Mouse (Mus musculus): ENCODE data around the gene Leng1.

The Leng1 gene

GRCm38 (mm10) chr7:3693809-3694075, 28.1 kb upstream of the Leng1 start:
- in situ Hi-C loops (cut with MboI; ENCODE audit: low pct_unique_long_range_greater_than_20kb in 1 of 2, low sequenced_read_pairs in 2 of 2, unreplicated experiment in 1 of 2): loop anchor here in 1 of 2 experiments (25.0 kb wide), 1 partner anchor 444 kb away; the partner anchor contains the start of gene Leng8

- in situ Hi-C loops (cut with MboI; ENCODE audit: low pct_unique_long_range_greater_than_20kb in 1 of 2, low sequenced_read_pairs in 2 of 2, unreplicated experiment in 1 of 2): loop anchor here in 1 of 2 experiments (25.0 kb wide), 1 partner anchor 444 kb away; the partner anchor contains the start of gene Leng8
Measured at GRCm38 (mm10) chr7:3692987-3693808, 27.6 kb upstream of the Leng1 start, which contains the start of gene Mboat7. Gene Mboat7, minus strand, starts transcription at chr7:3693523.

- in situ Hi-C loops (cut with MboI; ENCODE audit: low pct_unique_long_range_greater_than_20kb in 1 of 2, low sequenced_read_pairs in 2 of 2, unreplicated experiment in 1 of 2): loop anchor here in 1 of 2 experiments (25.0 kb wide), 1 partner anchor 445 kb away; the partner anchor contains the start of gene Leng8
Measured at GRCm38 (mm10) chr7:3692382-3692986, 26.8 kb upstream of the Leng1 start, which contains the start of gene Tsen34. Gene Tsen34, plus strand, starts transcription at chr7:3692863.

- in situ Hi-C loops (cut with MboI; ENCODE audit: low pct_unique_long_range_greater_than_20kb in 1 of 2, low sequenced_read_pairs in 2 of 2, unreplicated experiment in 1 of 2): loop anchor here in 1 of 2 experiments (25.0 kb wide), 1 partner anchor 445 kb away; the partner anchor contains the start of gene Leng8
Measured at GRCm38 (mm10) chr7:3691919-3692318, 26.3 kb upstream of the Leng1 start.

- in situ Hi-C loops (cut with MboI; ENCODE audit: low pct_unique_long_range_greater_than_20kb in 1 of 2, low sequenced_read_pairs in 2 of 2, unreplicated experiment in 1 of 2): loop anchor here in 1 of 2 experiments (10.0 to 25.0 kb wide), 2 partner anchors 219 to 452 kb away; partner anchors contain the start of gene Leng8
Measured at GRCm38 (mm10) chr7:3685400-3686187, 20.0 kb upstream of the Leng1 start.

- in situ Hi-C loops (cut with MboI; ENCODE audit: low pct_unique_long_range_greater_than_20kb in 1 of 2, low sequenced_read_pairs in 2 of 2, unreplicated experiment in 1 of 2): loop anchor here in 1 of 2 experiments (10.0 to 25.0 kb wide), 2 partner anchors 220 to 453 kb away; partner anchors contain the start of gene Leng8
Measured at GRCm38 (mm10) chr7:3684698-3685097, 19.1 kb upstream of the Leng1 start.

GRCm38 (mm10) chr7:3683908-3684550, 18.4 kb upstream of the Leng1 start:
- in situ Hi-C loops (cut with MboI; ENCODE audit: low pct_unique_long_range_greater_than_20kb in 1 of 2, low sequenced_read_pairs in 2 of 2, unreplicated experiment in 1 of 2): loop anchor here in 1 of 2 experiments (10.0 to 25.0 kb wide), 2 partner anchors 221 to 453 kb away; partner anchors contain the start of gene Leng8

GRCm38 (mm10) chr7:3677342-3677741, 11.7 kb upstream of the Leng1 start, which contains the start of gene Tmc4:
Gene Tmc4, minus strand, starts transcription at chr7:3677553.
- in situ Hi-C loops (cut with MboI; ENCODE audit: low pct_unique_long_range_greater_than_20kb in 1 of 2, low sequenced_read_pairs in 2 of 2, unreplicated experiment in 1 of 2): loop anchor here in 1 of 2 experiments (25.0 kb wide), 1 partner anchor 460 kb away; the partner anchor contains the start of gene Leng8

- in situ Hi-C loops (cut with MboI; ENCODE audit: low pct_unique_long_range_greater_than_20kb in 1 of 2, low sequenced_read_pairs in 2 of 2, unreplicated experiment in 1 of 2): loop anchor here in 1 of 2 experiments (25.0 kb wide), 1 partner anchor 461 kb away; the partner anchor contains the start of gene Leng8
Measured at GRCm38 (mm10) chr7:3676371-3676770, 10.7 kb upstream of the Leng1 start.

GRCm38 (mm10) chr7:3675228-3675548, 9.5 kb upstream of the Leng1 start:
- in situ Hi-C loops (cut with MboI; ENCODE audit: low pct_unique_long_range_greater_than_20kb in 1 of 2, low sequenced_read_pairs in 2 of 2, unreplicated experiment in 1 of 2): loop anchor here in 1 of 2 experiments (25.0 kb wide), 1 partner anchor 462 kb away; the partner anchor contains the start of gene Leng8

GRCm38 (mm10) chr7:3674507-3675227, 9.0 kb upstream of the Leng1 start:
- in situ Hi-C loops (cut with MboI; ENCODE audit: low pct_unique_long_range_greater_than_20kb in 1 of 2, low sequenced_read_pairs in 2 of 2, unreplicated experiment in 1 of 2): loop anchor here in 1 of 2 experiments (25.0 kb wide), 1 partner anchor 463 kb away; the partner anchor contains the start of gene Leng8

- in situ Hi-C loops (cut with MboI; ENCODE audit: low pct_unique_long_range_greater_than_20kb in 1 of 2, low sequenced_read_pairs in 2 of 2, unreplicated experiment in 1 of 2): no loop called here
Measured at GRCm38 (mm10) chr7:3666921-3667391, 1.3 kb upstream of the Leng1 start.

GRCm38 (mm10) chr7:3664524-3665214, 971 bp downstream of the Leng1 start:
- in situ Hi-C loops (cut with MboI; ENCODE audit: low pct_unique_long_range_greater_than_20kb in 1 of 2, low sequenced_read_pairs in 2 of 2, unreplicated experiment in 1 of 2): loop anchor here in 1 of 2 experiments (5.0 kb wide), 1 partner anchor 37 kb away; the partner anchor contains the start of genes Prpf31 and Tfpt

GRCm38 (mm10) chr7:3658578-3658977, 7.1 kb downstream of the Leng1 start:
- in situ Hi-C loops (cut with MboI; ENCODE audit: low pct_unique_long_range_greater_than_20kb in 1 of 2, low sequenced_read_pairs in 2 of 2, unreplicated experiment in 1 of 2): no loop called here

GRCm38 (mm10) chr7:3656966-3657365, 8.7 kb downstream of the Leng1 start:
- in situ Hi-C loops (cut with MboI; ENCODE audit: low pct_unique_long_range_greater_than_20kb in 1 of 2, low sequenced_read_pairs in 2 of 2, unreplicated experiment in 1 of 2): no loop called here

GRCm38 (mm10) chr7:3646641-3647040, 19.0 kb downstream of the Leng1 start:
- in situ Hi-C loops (cut with MboI; ENCODE audit: low pct_unique_long_range_greater_than_20kb in 1 of 2, low sequenced_read_pairs in 2 of 2, unreplicated experiment in 1 of 2): no loop called here
